Mouse (Mus musculus) adrenal gland, postnatal 4 days (tissue): Measurements from ENCODE around the gene Prkag2. TPM values are rescaled to one million over a fixed set of nuclear protein-coding genes. Genes with fewer than 3 reads are reported as not detected.
A peak's percentile ranks its signal among the peaks of the same experiment; 100 is the strongest.

Experiments used
- DNase-seq, 2 experiments: peaks; one replicate each; pipeline ENCODE4 v3.0.0; 2021 to 2022; ENCODE audit warnings: low spot score in 2 of 2, mixed read lengths in 2 of 2
- long read RNA-seq, 2 experiments: library from polyadenylated mRNA; stranded (forward); transcript quantifications; one replicate each; pipeline ENCODE4 v2.0.0; 2021
- total RNA-seq, 2 experiments: library from RNA; stranded (reverse); gene quantifications; 2 replicates each; pipeline ENCODE4 v1.2.3; 2021

The Prkag2 gene
- 10 to 100 TPM; 50.0 to 55.4 TPM for total RNA-seq
- long read RNA-seq, experiment 1, partial matches to known transcripts = 1 of 14 reads
- long read RNA-seq, experiment 1, other reads (novel, unspliced or antisense) = 7 of 14 reads
- long read RNA-seq, experiment 2, transcript Prkag2-203 (12 exons, 2,205 nt) = major isoform, 9 of 41 reads
- long read RNA-seq, experiment 2, transcript Prkag2-201 (16 exons, 3,331 nt) = minor isoform, 5 of 41 reads
- long read RNA-seq, experiment 2, partial matches to known transcripts = 6 of 41 reads
- long read RNA-seq, experiment 2, other reads (novel, unspliced or antisense) = 19 of 41 reads

- peak; percentile 29 to 60 for DNase-seq
Measured at GRCm38 (mm10) chr5:25100516-25101125, at the start of gene Prkag2. Gene Prkag2 (minus strand): TSS chr5:25100642.

GRCm38 (mm10) chr5:25149331-25149965 is 49.0 kb upstream of the Prkag2 start:
- DNase-seq = no peak

GRCm38 (mm10) chr5:25146705-25147104 is 46.3 kb upstream of the Prkag2 start:
- no peak for DNase-seq

DNA sequence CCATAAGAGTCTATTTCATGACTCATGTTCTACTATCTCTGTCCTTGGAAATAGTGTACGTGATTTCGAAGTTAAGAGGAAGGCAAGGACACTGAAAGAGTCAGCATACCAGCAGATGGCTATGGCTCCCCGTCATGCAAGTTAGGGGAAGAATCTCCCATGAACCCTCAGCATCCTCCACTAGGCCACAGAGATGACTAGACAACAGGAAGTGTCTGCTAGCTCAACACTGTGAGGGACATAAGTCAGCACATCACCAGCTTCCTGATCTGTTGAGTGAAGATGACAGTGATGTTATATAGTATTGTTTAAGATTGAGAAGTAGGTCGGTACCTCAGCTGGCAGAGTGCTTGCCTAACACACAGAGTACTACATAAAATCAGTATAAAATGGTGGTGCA is 27.4 kb upstream of the Prkag2 start:
- DNase-seq = no peak

- DNase-seq = no peak
Measured at GRCm38 (mm10) chr5:25125884-25126560, 25.6 kb upstream of the Prkag2 start.

DNA sequence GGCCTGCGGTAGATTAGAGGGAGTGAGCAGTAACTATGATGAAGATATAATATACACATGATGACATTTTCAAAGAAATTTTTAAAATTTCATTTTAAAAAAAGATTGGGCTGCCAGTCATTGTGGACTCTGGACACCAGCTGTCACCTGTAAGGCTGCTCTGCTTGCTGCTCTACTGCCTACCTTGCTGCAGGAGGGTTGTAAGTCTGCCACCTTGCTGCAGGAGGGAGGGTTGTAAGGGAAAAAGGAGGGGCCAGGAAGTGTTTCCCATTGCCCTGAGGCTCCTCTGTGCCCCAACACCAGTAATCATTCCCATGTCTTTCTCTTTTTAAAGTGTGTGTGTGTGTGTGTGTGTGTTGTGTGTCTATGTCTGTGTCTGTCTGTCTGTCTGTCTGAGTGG is 22.1 kb upstream of the Prkag2 start:
- DNase-seq = no peak

GRCm38 (mm10) chr5:25119148-25119547 is 18.7 kb upstream of the Prkag2 start:
- DNase-seq = no peak

DNA sequence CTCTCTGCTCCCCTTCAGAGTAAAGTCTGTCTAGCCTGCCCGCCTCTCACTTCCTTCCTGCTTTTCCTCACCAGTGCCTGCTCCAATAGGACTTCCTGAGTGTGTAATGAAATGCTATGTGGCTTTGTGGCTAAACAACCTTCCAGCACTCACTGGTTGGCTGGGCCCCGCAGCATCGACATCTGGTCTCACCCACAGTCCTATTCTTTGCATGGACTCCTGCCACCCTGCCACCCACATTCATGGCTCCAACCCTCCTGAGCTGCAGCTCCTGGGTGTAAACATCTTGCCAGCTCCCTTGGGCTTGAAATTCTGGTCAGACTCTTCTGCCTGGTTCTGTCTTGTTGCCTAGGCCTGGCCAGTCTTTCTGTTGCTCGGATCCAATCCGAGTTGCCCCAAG is 15.6 kb upstream of the Prkag2 start:
- DNase-seq = no peak

GRCm38 (mm10) chr5:25115216-25115615 is 14.8 kb upstream of the Prkag2 start:
- DNase-seq = no peak

GRCm38 (mm10) chr5:25114110-25114509 is 13.7 kb upstream of the Prkag2 start:
- DNase-seq = no peak

- DNase-seq = no peak
Measured at GRCm38 (mm10) chr5:25110314-25110713, 9.9 kb upstream of the Prkag2 start.

- no peak for DNase-seq
Measured at GRCm38 (mm10) chr5:25105748-25106147, 5.3 kb upstream of the Prkag2 start.

- DNase-seq = peak; percentile 21 to 48
Measured at GRCm38 (mm10) chr5:25101126-25101523, 683 bp upstream of the Prkag2 start.

DNA sequence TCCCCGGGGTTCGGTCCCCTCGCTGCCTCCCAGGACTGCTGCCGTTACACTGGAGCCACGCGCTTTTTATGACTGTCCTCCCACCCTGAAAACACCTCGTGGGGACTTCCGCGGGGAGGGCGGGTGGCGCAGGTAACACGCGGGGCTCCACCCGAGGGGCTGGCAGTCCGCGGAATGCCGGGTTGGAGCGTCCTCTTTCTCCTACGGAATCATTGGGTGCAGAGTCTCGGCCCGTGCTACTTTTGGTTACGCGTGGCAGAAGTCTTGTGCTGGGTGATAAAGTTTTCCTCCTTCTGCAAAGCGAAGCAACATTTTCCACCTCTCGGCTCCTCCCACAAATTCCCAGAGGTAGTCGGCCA is 306 bp downstream of the Prkag2 start:
- no peak for DNase-seq

DNA sequence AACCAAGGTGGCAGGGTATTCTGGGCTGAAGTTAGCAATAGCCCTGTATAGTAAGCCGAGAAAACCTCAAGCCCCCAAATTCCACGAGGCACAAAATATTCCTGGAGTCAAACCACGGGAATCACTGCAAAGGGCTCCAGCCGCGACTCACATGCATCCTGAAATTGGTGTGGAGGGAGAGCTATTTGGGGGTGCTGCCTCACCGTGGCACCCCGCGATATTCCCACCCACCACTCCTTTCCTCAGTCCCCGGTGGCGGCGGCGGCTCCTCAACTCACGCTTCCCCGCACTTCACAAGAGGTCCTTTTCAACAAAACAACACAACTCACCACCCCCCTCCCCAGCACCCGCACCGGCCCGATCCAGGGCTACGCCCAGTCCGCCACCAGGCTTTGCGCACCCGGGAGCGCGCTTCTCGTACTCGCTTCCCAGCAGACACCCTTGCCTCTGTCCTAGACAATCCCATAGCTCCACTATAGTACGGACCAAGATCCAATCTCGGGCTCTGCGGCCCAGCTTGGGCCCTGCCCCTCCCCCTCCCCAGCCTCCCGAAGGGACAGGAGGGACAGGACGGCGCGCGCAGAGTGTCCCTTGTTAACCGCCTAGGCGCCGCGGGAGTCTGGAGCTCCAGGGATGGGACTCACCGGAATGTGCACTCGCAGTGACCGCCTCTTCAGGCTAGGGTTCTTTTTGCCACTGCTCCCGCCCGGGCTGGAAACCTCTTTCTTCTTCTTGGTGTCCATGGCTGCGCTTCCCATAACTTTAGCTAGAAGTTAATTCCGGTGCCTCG is 880 bp downstream of the Prkag2 start:
- peak; percentile 39 to 49 for DNase-seq

- DNase-seq = no peak
Measured at GRCm38 (mm10) chr5:25097891-25098290, 2.6 kb downstream of the Prkag2 start.

- no peak for DNase-seq
Measured at GRCm38 (mm10) chr5:25096431-25096830, 4.0 kb downstream of the Prkag2 start.

- no peak for DNase-seq
Measured at GRCm38 (mm10) chr5:25092630-25093245, 7.7 kb downstream of the Prkag2 start.

DNA sequence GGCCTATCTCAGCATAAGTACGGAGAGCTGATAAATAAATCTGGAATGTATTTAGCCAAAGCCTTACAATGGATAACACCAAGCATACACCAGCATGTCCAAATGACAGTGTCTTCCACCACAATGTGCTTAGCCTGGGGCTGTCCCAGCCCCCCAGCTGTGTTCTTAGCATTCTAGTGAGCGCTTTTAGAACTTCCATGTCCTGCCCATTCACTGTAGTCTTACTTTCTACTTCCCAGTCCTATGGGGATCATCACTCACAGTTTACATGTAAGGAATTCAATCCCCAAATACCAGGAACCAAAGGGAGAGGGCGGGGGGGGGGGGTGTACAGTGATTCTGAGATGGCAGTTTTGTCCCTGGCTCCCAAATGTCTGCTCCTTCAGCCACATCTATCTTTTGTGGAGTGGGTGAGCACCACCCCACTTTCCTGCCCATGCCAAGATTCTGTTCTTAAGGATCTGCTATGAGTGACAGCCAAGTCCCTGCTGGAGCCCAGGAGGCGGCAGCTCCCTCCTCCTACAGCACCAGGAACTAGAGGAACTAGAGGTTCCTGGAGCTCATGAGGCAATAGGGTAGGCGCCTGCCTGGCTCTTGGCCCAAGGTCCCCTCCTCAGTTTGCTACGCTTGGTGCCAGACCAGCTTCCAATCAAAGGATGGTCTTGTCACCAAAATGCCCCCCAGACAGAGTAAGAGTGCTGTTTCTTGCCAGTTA is 11.0 kb downstream of the Prkag2 start:
- no peak for DNase-seq

DNA sequence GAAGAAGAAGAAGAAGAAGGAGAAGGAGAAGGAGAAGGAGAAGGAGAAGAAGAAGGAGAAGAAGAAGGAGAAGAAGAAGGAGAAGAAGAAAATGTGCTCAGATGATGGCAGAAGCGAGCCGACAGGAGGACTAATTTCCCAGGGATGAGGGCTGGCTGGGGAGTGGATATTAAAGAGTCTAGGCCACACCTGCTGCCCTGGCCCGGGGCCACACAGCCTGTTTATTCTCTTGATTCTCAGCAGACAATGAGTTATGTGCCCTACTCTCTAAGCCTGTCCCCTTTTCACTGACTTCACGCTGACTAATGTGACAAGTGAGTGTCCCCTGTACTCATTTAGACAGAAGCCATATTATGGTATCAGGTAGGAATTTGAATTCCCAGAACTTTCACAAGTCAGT is 11.8 kb downstream of the Prkag2 start:
- DNase-seq = no peak
